Mouse (Mus musculus) megakaryocyte-erythroid progenitor cell, adult 5-6 weeks (primary cell): ENCODE data around the gene Cacng4. TPM values are rescaled to one million over a fixed set of nuclear protein-coding genes. Genes with fewer than 3 reads are reported as not detected.

Source experiments
- ATAC-seq: replicated peaks from 2 replicates; pipeline ENCODE4 v1.8.0; 2016; ENCODE audit warnings: mild to moderate bottlenecking, inconsistent platforms; ENCODE audit not compliant: severe bottlenecking, poor library complexity, low FRiP score, low TSS enrichment
- total RNA-seq, 2 experiments: library from RNA; stranded (forward) in 1 of 2; stranded (reverse) in 1 of 2; fragments of 200-1000, 215-1000 nt in 1 of 2; fragments of >200 nt in 1 of 2; fragmentation: Nextera tagmentation in 1 of 2; gene quantifications; 2 replicates each; pipeline ENCODE4 v1.2.3; 2014 to 2017

Cacng4 gene
- total RNA-seq, 2 experiments from 2014 or later, result not detected

- no peak for ATAC-seq
These were observed 111.5 kb downstream of the Cacng4 start for GRCm38 (mm10) chr11:107682694-107683355.

Other genes starting within 250 kb of the Cacng4 start
- 30.8 and 37.3 TPM in 2 replicates for gene Helz, start 246.6 kb downstream of the Cacng4 start, total RNA-seq (2014; fragmentation: Nextera tagmentation)
- 21.4 and 22.3 TPM in 2 replicates for gene Helz, start 246.6 kb downstream of the Cacng4 start, total RNA-seq (2017)
- not detected in 2 replicates for gene Cacng1, start 78.0 kb downstream of the Cacng4 start, total RNA-seq (2014; fragmentation: Nextera tagmentation)
- not detected in 2 replicates for gene Cacng1, start 78.0 kb downstream of the Cacng4 start, total RNA-seq (2017)
- not detected in 2 replicates for gene Cacng5, start 120.5 kb upstream of the Cacng4 start, total RNA-seq (2014; fragmentation: Nextera tagmentation)
- not detected in 2 replicates for gene Cacng5, start 120.5 kb upstream of the Cacng4 start, total RNA-seq (2017)